Mouse (Mus musculus): ENCODE data around the gene Fam71e1.

Gene Fam71e1

GRCm38 (mm10) chr7:44470696-44471612 lies 25.4 kb upstream of the Fam71e1 start:
- no peak for DNase-seq (ENCODE audit: extremely low read depth, low read depth)

GRCm38 (mm10) chr7:44471880-44472557 lies 24.4 kb upstream of the Fam71e1 start:
- DNase-seq (ENCODE audit: extremely low read depth, low read depth), result no peak

- DNase-seq (ENCODE audit: extremely low read depth, low read depth), result no peak
These were observed 23.9 kb upstream of the Fam71e1 start for GRCm38 (mm10) chr7:44472558-44472885.

- DNase-seq (ENCODE audit: extremely low read depth, low read depth), result no peak
These were observed 23.3 kb upstream of the Fam71e1 start for GRCm38 (mm10) chr7:44472961-44473646.

GRCm38 (mm10) chr7:44474419-44474818 lies 22.0 kb upstream of the Fam71e1 start:
- DNase-seq (ENCODE audit: extremely low read depth, low read depth), result no peak

GRCm38 (mm10) chr7:44475046-44475614 lies 21.3 kb upstream of the Fam71e1 start:
- DNase-seq (ENCODE audit: extremely low read depth, low read depth), result no peak

GRCm38 (mm10) chr7:44482836-44483435 lies 13.4 kb upstream of the Fam71e1 start:
- peak; percentile 80 for DNase-seq (ENCODE audit: extremely low read depth, low read depth)

GRCm38 (mm10) chr7:44484109-44484508 lies 12.3 kb upstream of the Fam71e1 start:
- DNase-seq (ENCODE audit: extremely low read depth, low read depth), result no peak

- DNase-seq (ENCODE audit: extremely low read depth, low read depth), result no peak
These were observed 11.4 kb upstream of the Fam71e1 start for GRCm38 (mm10) chr7:44484841-44485571.

- DNase-seq (ENCODE audit: extremely low read depth, low read depth), result no peak
These were observed 10.7 kb upstream of the Fam71e1 start for GRCm38 (mm10) chr7:44485572-44486195.

GRCm38 (mm10) chr7:44486927-44487575 lies 9.3 kb upstream of the Fam71e1 start:
- no peak for DNase-seq (ENCODE audit: extremely low read depth, low read depth)

GRCm38 (mm10) chr7:44487936-44488335 lies 8.4 kb upstream of the Fam71e1 start:
- no peak for DNase-seq (ENCODE audit: extremely low read depth, low read depth)

GRCm38 (mm10) chr7:44488545-44488944 lies 7.8 kb upstream of the Fam71e1 start:
- no peak for DNase-seq (ENCODE audit: extremely low read depth, low read depth)

- DNase-seq (ENCODE audit: extremely low read depth, low read depth), result no peak
These were observed 6.1 kb upstream of the Fam71e1 start for GRCm38 (mm10) chr7:44490281-44490680.

- no peak for DNase-seq (ENCODE audit: extremely low read depth, low read depth)
These were observed 5.0 kb upstream of the Fam71e1 start for GRCm38 (mm10) chr7:44491391-44491790.

GRCm38 (mm10) chr7:44492166-44492826 lies 4.1 kb upstream of the Fam71e1 start:
- DNase-seq (ENCODE audit: extremely low read depth, low read depth), result no peak

- no peak for DNase-seq (ENCODE audit: extremely low read depth, low read depth)
These were observed 1.7 kb upstream of the Fam71e1 start for GRCm38 (mm10) chr7:44494681-44495080.

- DNase-seq (ENCODE audit: extremely low read depth, low read depth), result no peak
These were observed 1.3 kb upstream of the Fam71e1 start for GRCm38 (mm10) chr7:44495086-44495485.

GRCm38 (mm10) chr7:44496771-44497109 lies 359 bp downstream of the Fam71e1 start:
- no peak for DNase-seq (ENCODE audit: extremely low read depth, low read depth)
